Mouse (Mus musculus) urinary bladder, postnatal 14 days (tissue): ENCODE measurements at regions not wholly inside any gene's neighbourhood (a gene's known extent, or its start where the extent isn't known, plus 50 kb on each side); places are given as distances from the start of the nearest gene placed in this dataset.

Experiments
- DNase-seq: peaks from one replicate; pipeline ENCODE4 v3.0.0; 2021; ENCODE audit warnings: low spot score

DNA sequence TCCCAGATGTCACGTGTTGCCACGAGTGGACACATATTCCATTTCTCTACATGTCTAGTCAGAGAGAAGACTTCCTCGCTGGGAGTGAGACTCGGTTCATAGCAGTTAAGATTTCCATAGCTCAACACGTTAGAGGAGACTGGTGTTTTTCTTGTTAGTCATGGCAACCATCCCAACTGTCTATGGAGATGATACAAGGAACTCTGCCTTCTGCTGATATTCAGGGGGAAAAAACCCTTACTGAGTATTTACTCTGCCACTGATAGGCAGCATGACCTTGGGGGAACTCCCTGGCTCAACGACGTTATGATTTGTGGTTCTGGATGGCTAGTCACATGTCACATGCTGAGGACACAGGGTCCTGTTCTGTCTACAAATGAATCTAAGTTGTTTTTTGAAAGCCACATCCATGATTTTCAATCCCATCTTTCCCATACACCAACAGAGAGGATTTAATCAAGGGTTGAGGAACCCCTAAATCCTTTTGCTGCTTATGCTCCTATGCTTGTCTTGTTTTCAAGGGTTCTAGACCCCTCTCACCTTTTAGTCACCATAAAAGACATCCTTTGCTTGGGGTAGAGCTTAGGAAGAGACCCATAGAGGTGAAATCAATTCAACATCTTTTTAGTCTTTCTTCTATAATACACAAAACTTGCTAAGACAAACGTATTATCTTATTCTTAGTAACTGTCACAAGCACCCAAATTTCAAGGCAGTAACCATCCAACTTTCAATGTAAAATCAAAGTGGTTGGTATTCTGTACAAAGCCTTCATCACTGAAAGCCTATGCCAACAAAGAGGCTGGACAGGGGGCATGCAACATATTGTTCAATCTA is 50.2 kb upstream of the Adtrp start:
- DNase-seq, result no peak
